Mouse (Mus musculus) Patski (cell line): ENCODE data around the gene Oprd1. TPM values are rescaled to one million over a fixed set of nuclear protein-coding genes. Genes with fewer than 3 reads are reported as not detected.

ENCODE experiments used
- ATAC-seq: fragments of 100-300 bp; one replicate; pipeline ENCODE4 v1.8.0; 2021
- CTCF ChIA-PET: fragments of 350-600 bp; sonication (Branson Sonifier 250); formaldehyde crosslinking; loops from one replicate; lab custom pipeline; 2022; ENCODE audit warnings: inconsistent platforms; lab: Charles Lee
- POLR2A ChIA-PET: fragments of 350-600 bp; sonication (Branson Sonifier 250); formaldehyde crosslinking; loops from one replicate; lab custom pipeline; 2022; ENCODE audit warnings: antibody characterized with exemption, inconsistent platforms; lab: Charles Lee
- DNase-seq: peaks from one replicate; pipeline ENCODE4 v3.0.0-alpha.2; 2011; ENCODE audit warnings: low read depth, low spot score
- H3K27me3 ChIP-seq: fragments of 371-371 bp; one replicate; pipeline ENCODE4 v1.5.1; 2021
- CTCF ChIP-seq: fragments of 100-300 bp; IDR thresholded peaks from one replicate; pipeline ENCODE4 v1.5.1; 2021
- in situ Hi-C: fragments of 300-500 bp; cut with MboI; formaldehyde crosslinking; loops from 3 replicates; pipeline ENCODE4 v1.11.1; 2018; ENCODE audit warnings: low pct_unique_long_range_greater_than_20kb, mixed read lengths
- polyA plus RNA-seq: library from polyadenylated mRNA; unstranded; gene quantifications from one replicate; pipeline ENCODE4 v1.2.3, GENCODE M21; 2021

Oprd1 gene
- polyA plus RNA-seq, 1 experiment from 2014 or later = not detected

DNA sequence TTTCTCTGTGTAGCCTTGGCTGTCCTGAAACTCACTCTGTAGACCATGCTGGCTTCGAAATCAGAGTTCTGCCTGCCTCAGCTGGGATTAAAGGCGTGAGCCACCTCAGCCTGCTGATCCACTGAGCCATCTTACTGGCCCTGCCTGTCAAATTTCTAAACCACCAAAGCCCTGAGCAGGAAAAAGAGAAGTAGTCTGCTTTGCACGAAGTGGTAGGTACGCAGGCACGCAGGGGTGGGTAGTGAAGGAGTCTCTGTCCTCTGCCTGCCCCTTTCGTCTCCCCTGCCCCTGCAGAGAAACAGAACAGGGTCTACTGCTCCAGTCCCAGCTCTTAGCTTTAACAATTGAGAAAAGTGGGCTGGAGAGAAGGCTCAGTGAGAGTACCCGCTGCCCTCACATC, 59.2 kb downstream of the Oprd1 start:
- ChIA-PET CTCF (no interaction called here), POLR2A (no interaction called here)
- in situ Hi-C loops = loop anchor here (5.0 to 25.0 kb wide), 4 partner anchors 92 to 1902 kb away; partner anchors contain the start of gene Gmeb1
- ATAC-seq (no peak), DNase-seq (no peak)
- no peak for TF ChIP-seq CTCF
- no peaks in the 10 kb centered on the region for H3K27me3 ChIP-seq

DNA sequence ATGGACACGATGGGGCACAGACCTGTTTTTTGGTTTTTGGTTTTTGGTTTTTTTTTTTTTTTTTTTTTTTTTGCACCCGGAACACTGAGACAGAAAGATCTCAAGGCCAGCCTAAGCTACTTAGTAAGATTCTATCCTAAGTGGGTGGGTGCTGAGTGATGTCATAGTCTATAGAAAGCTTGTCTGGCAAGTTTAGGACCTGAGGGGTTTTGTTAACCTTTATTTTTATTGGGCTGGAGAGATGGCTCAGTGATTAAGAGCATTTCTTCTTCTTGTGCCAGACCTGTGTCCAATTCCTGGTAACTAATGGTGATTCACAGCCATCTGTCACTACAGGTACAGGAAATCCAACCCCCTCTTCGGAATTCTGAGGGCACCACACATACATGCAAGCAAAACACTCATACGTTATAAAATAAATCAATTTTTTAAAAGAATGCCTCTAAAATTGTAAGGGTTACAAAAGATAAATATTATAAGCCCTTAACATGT, 63.7 kb downstream of the Oprd1 start:
- no peaks in the 10 kb centered on the region for H3K27me3 ChIP-seq
- ChIA-PET CTCF (interaction anchor here (0.8 to 2.6 kb wide), 10 partner anchors 8 to 167 kb away, joined by 3 to 17 read pairs (median 4); no protein-coding TSS in a partner anchor), POLR2A (no interaction called here)
- ATAC-seq (no peak), DNase-seq (no peak)
- in situ Hi-C loops = loop anchor here (10.0 to 25.0 kb wide), 3 partner anchors 176 to 1907 kb away; partner anchors contain the start of gene Gmeb1
- no peak for TF ChIP-seq CTCF

DNA sequence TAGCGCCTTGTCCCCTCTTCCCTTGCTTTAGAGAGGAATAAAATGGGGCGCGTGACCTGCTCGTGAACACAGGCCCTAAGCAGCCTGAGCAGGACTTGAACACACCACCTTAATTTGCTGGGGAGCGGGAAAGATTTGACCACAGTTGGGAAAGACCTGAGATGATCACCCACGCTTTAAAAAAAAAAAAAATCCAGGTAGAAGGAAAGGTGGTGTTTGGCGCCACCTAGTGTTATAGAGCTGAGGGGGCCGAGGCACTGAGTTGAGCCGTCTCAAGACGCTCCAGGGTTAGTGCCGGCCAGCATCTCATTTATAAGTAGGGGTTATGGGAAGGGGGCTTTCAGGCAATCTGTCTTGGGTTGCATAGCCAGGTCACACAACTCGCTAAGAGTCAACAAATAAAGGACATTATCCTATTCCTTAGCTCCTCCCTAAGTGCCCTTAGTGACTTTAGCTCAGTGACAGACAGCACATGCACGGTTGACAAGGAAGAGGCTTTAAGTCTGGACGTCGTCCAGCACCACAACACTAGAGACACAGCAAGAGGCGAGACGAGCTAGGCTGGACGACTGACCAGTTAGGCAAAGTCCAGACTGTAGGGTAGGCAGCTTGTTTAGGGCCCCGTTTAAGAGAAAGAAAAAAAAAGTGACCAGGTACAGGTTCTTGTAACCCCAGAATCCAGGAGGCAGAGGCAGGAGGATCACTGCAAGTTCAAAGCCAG, 64.6 kb downstream of the Oprd1 start:
- ChIA-PET POLR2A (no interaction called here), CTCF (interaction anchor here (0.7 to 2.6 kb wide), 11 partner anchors 9 to 175 kb away, joined by 3 to 17 read pairs (median 4); no protein-coding TSS in a partner anchor)
- no peaks in the 10 kb centered on the region for H3K27me3 ChIP-seq
- ATAC-seq (no peak), DNase-seq (no peak)
- no peak for TF ChIP-seq CTCF
- in situ Hi-C loops = loop anchor here (5.0 to 25.0 kb wide), 4 partner anchors 102 to 1908 kb away; partner anchors contain the start of gene Gmeb1

DNA sequence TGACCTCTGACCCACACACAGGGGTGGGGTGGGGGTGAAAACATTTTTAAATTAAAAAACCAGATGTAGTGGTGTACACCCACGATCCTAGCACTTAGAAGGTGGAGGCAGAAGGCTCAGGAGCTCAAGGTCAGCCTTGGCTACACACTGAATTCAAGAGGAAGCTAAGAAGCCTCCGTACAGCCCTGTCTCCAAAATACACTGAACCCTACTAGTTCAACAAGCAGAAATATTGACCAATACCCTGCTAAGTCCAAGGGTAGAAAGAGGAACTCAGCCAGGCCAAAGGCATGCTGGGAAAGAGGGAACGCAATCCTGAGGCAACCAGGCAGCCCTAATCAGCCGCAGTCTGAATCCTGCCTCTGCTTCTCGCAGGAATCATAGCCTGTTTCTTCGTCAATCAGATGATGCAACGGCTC, 66.0 kb downstream of the Oprd1 start:
- ATAC-seq = no peak
- ChIA-PET POLR2A (no interaction called here), CTCF (interaction anchor here (0.7 to 2.6 kb wide), 3 partner anchors 59 to 101 kb away, joined by 3 to 17 read pairs (median 3); no protein-coding TSS in a partner anchor)
- no peak for TF ChIP-seq CTCF
- no peaks in the 10 kb centered on the region for H3K27me3 ChIP-seq
- in situ Hi-C loops = loop anchor here (5.0 to 25.0 kb wide), 2 partner anchors 101 to 1909 kb away; no protein-coding TSS in a partner anchor
- no peak for DNase-seq

DNA sequence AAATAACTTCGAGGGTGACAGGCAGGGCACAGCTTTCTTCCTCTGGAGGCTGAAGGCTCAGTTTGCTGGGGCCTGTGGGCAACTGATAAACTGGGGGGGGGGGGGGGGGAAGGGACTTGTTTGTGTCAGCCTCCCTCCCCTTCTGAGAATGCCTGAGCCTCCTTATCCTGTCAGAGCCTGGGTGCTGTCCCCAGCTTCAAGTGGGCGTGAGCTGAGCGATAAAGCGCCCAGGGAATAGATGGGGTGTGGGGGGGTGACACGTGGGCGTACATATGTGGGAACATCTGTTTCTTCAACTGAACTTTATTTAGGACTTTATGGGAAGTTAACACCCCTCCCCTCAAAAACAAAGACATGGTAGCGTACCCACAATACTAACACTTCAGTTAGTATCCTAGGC, 66.8 kb downstream of the Oprd1 start:
- ChIA-PET CTCF (no interaction called here), POLR2A (interaction anchor here (0.7 to 1.2 kb wide), 2 partner anchors 100 to 101 kb away, joined by 3 to 5 read pairs; no protein-coding TSS in a partner anchor)
- TF ChIP-seq CTCF = no peak
- in situ Hi-C loops = loop anchor here (5.0 to 25.0 kb wide), 2 partner anchors 100 to 1910 kb away; no protein-coding TSS in a partner anchor
- ATAC-seq (no peak), DNase-seq (no peak)
- no peaks in the 10 kb centered on the region for H3K27me3 ChIP-seq

DNA sequence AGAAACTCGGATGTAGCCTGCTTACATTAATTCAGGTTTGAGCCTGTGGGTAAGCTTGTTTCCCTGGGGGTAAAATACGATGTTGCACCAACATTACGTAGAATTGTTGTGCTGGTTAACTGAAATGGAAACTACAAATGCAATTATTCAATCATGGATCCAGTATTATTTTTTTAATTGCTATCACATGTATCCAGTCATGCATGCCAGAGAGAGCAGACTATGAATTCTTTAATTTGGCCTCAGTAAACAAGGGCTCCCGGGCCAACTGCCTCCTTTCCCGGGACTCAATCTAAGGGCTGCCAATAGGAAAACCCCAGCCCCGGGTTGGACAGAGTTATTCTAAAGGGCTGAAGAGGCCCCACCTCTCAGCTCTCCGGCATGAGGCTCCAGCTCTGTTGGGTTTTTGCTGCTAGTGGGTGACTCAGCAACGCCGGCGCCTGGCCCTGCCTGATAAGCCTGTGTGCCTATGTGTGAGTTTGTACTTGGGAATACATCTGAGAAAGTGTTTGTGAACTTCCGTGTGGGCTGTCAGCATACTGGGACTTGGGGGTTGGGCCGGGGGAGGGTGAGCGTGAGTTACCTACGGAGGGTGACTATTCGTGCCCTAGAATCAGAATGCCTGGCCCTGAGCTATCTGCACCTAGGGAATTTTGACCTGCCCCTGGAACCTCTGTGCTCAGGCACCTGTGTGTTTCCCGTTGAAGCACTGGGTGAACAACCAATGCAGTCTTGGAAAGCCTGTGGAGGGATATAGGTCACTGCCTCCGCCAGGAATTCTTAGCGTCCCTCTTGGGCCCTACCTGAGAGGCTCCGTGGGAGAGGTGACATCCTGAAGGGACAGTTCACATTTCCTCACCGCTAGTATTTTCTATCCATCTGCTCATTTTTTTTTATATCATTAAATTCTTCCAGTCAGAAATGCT, 67.5 kb downstream of the Oprd1 start:
- in situ Hi-C loops = loop anchor here (5.0 to 25.0 kb wide), 2 partner anchors 99 to 1911 kb away; no protein-coding TSS in a partner anchor
- ATAC-seq (no peak), DNase-seq (no peak)
- TF ChIP-seq CTCF = no peak
- ChIA-PET POLR2A (interaction anchor here (0.6 to 1.2 kb wide), 5 partner anchors 100 to 1123 kb away, joined by 3 to 5 read pairs (median 5); no protein-coding TSS in a partner anchor), CTCF (interaction anchor here (0.9 kb wide), 1 partner anchor 95 kb away, joined by 3 read pairs; no protein-coding TSS in a partner anchor)
- H3K27me3 ChIP-seq = no peaks in the 10 kb centered on the region

DNA sequence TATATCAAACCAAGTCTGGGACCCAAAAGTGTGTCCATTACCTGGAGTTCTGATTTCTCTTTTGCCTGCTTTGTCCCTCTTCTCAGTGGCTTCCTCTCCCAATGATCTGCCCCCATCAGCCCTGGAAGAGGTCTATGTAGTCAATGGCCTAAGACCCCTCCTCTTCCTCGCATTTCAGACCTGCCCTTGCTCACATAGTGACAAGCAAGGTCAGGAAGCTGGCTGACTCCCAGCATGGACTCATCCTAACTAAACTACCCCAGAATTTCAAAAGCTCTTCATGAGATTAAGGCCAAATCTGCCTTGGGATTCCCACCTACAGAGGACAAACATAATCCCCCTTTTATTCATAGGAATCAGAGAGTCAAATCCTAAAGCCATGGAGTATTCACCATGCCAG, 68.5 kb downstream of the Oprd1 start:
- TF ChIP-seq CTCF = no peak
- H3K27me3 ChIP-seq = no peaks in the 10 kb centered on the region
- POLR2A ChIA-PET = no interaction called here
- in situ Hi-C loops = loop anchor here (5.0 to 25.0 kb wide), 2 partner anchors 98 to 1912 kb away; no protein-coding TSS in a partner anchor
- CTCF ChIA-PET = interaction anchor here (1.2 kb wide), 1 partner anchor 82 kb away, joined by 3 read pairs; no protein-coding TSS in a partner anchor
- no peak for DNase-seq
- no peak for ATAC-seq

DNA sequence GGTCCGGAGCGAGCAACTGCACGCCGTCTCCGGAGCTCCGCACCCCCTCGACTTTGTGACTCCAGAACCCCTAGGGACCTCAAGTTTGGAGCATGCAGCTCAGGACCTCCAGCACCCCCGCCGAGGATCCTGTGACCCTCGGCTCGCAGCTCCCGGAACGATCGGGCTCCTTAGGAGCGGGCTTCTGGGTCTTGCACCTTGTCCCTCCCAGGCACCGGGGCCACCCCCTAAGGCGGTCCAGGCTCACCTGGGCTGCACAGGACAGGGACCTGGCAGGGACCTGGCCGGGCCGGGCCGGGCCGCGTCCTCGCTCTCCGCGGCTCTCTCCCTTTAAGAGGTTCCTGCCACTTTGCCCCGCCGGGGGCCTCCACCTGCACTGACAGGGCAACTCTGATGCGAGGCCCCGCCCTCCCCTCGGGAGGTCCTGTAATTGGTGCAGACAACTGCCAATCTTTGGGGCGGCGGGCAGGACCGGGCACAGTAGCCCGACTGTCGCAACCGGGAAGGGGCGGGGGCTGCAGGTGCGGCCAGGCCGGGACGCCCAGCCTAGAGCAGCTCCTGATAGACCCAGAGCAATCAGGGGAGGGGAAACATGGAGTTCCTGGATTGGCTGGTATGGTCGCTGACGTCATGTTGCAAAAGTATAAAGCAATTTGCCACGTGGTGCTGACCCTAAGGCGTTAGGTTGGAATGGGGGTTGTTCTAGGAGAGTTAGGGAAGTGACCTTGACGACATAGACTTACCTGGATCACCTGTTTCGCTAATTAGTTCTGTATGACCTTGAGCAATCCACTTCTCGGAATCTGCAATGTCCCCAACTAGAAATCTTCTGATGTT, 69.1 kb downstream of the Oprd1 start, which contains the start of gene Epb41:
Gene Epb41, minus strand, starts transcription at position 389 of the 837 bp plus-strand sequence.
- in situ Hi-C loops = loop anchor here (5.0 to 25.0 kb wide), 3 partner anchors 38 to 1912 kb away; no protein-coding TSS in a partner anchor
- H3K27me3 ChIP-seq = no peaks in the 10 kb centered on the region
- ChIA-PET CTCF (interaction anchor here (1.1 to 1.2 kb wide), 2 partner anchors 30 to 81 kb away, joined by 3 read pairs; no protein-coding TSS in a partner anchor), POLR2A (interaction anchor here (0.8 to 1.5 kb wide), 5 partner anchors 12 to 95 kb away, joined by 3 to 5 read pairs (median 3); no protein-coding TSS in a partner anchor)
- TF ChIP-seq CTCF = no peak
- DNase-seq = peak; percentile 83
- ATAC-seq = peak; percentile 93
